Mouse (Mus musculus): ENCODE measurements around the gene Itpr1.

DNA sequence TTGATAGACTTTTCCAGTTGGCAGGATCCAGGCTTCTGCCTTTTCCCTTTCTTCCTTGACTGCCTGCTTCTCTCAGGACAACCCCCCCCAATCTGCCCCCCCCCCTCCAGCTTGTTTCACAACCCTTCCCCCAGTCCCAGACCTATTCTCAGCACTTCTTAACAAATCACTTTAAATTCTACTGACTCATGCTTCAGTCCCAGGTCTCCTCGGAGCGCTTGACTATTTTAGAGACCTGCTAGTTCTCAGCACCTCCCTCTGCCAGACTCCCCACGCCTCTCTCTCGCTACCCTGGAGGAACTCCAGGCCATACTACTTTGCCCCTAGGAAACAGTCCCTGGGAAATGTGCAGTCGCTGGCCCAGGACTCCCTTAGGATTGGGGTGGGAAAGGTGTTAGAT, 223.7 kb downstream of the Itpr1 start:
- TF ChIP-seq POLR2A (IDR thresholded peaks at IDR 0.05; ENCODE audit: insufficient read depth, low read depth, low read length): no peak
- TF ChIP-seq CTCF (IDR thresholded peaks at IDR 0.05; ENCODE audit: insufficient read depth, low read depth, low read length): no peak

Data from olfactory bulb, adult 2 months (tissue).